22 mouse cellular contexts compared by ENCODE assay signal in the genomic region with DNA sequence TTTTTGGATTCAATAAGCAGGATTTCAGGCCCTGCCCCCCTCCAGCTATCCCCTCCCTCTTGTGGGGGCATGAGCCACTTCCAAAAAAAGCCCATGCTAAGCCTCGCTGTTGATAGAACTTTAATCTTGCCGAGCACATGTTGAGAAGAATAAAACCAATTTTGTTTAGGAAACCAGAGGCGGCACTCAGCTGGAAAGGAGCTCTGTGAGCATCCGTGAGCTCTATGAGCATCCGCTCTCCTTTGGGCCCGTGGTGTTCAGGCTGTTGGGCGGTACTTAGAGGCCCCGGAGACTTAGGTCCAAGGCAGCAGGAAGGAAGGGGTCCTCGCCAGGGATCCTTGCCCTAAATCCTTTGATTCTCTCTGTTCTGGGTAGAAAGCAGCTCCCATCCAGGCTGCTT.
"Had no signal": no experiment of that assay in that cellular context is flagged by ENCODE, and none has a peak within 500 bp of the region (broad histone marks: within the 10 kb centered on the region; RNA-seq: fewer than 3 reads in every experiment).

No protein-coding gene starts in this region.

- H3K4me2 ChIP-seq: limb, embryonic 13.5 days; liver, embryonic 12.5 days; liver, embryonic 15.5 days; lung, embryonic 15.5 days; midbrain, embryonic 12.5 days; stomach, embryonic 15.5 days had no signal

- H3K4me3 ChIP-seq: layer of hippocampus, adult 2 months; limb, embryonic 10.5 days; limb, embryonic 13.5 days; liver, embryonic 12.5 days; liver, embryonic 15.5 days; lung, embryonic 15.5 days; megakaryocyte, embryonic 14.5 days; midbrain, embryonic 12.5 days; stomach, embryonic 15.5 days had no signal

- H3K4me1 ChIP-seq: limb, embryonic 10.5 days; limb, embryonic 13.5 days; liver, embryonic 12.5 days; liver, embryonic 15.5 days; lung, embryonic 15.5 days; megakaryocyte, embryonic 14.5 days; stomach, embryonic 15.5 days had no signal

- H3K27ac ChIP-seq: kidney, postnatal 0 days; layer of hippocampus, adult 2 months; limb, embryonic 10.5 days; limb, embryonic 13.5 days; liver, embryonic 12.5 days; liver, embryonic 15.5 days; lung, embryonic 15.5 days; macrophage; midbrain, embryonic 12.5 days; stomach, embryonic 15.5 days had no signal

- H3K36me3 ChIP-seq: limb, embryonic 10.5 days; limb, embryonic 13.5 days; liver, embryonic 12.5 days; liver, embryonic 15.5 days; lung, embryonic 15.5 days; midbrain, embryonic 12.5 days; stomach, embryonic 15.5 days had no signal

- H3K9me3 ChIP-seq: limb, embryonic 10.5 days; limb, embryonic 13.5 days; liver, embryonic 12.5 days; liver, embryonic 15.5 days; lung, embryonic 15.5 days; midbrain, embryonic 12.5 days; stomach, embryonic 15.5 days had no signal

- DNase-seq: kidney, adult 2 months; kidney, postnatal 25 days; layer of hippocampus, adult 9-11 months; liver; lung, adult 18-20 months; lung, postnatal 14 days; right cerebral cortex, postnatal 25 days; spleen, adult 18-20 months; thymus, adult 18-20 months; thymus, postnatal 36 days had no signal

- H3K9ac ChIP-seq: limb, embryonic 13.5 days; liver, embryonic 12.5 days; liver, embryonic 15.5 days; lung, embryonic 15.5 days; midbrain, embryonic 12.5 days; stomach, embryonic 15.5 days had no signal

- ATAC-seq: intestine, postnatal 0 days; liver, embryonic 12.5 days had no signal
